Mouse (Mus musculus) kidney, postnatal 0 days (tissue): ENCODE results near the gene Pih1d1. TPM values are rescaled to one million over a fixed set of nuclear protein-coding genes. Genes with fewer than 3 reads are reported as not detected.

Experiments
- ATAC-seq: fragments of 200-750 bp; cut with Nextera tagmentation; replicated peaks from 2 replicates; pipeline ENCODE4 v1.8.0; 2017; ENCODE audit warnings: low read depth, moderate number of reproducible peaks, moderate TSS enrichment, moderate library complexity; ENCODE audit not compliant: low FRiP score
- DNase-seq: peaks from one replicate; pipeline ENCODE4 v3.0.0-alpha.2; 2016; ENCODE audit warnings: low spot score
- H3K27ac ChIP-seq: fragments of 300-500 bp; sonication (generic); 2 replicates; pipeline ENCODE4 v1.5.1; 2014; ENCODE audit warnings: mild to moderate bottlenecking
- H3K27me3 ChIP-seq: fragments of 300-500 bp; sonication (generic); 2 replicates; pipeline ENCODE4 v1.6.1; 2014; ENCODE audit warnings: low read length, mixed read lengths; ENCODE audit not compliant: insufficient read depth
- H3K36me3 ChIP-seq: fragments of 300-500 bp; sonication (generic); 2 replicates; pipeline ENCODE4 v1.6.1; 2014; ENCODE audit warnings: low read length, mixed read lengths; ENCODE audit not compliant: insufficient read depth
- H3K4me1 ChIP-seq: fragments of 300-500 bp; sonication (generic); replicated peaks from 2 replicates; pipeline ENCODE4 v1.6.1; 2014; ENCODE audit warnings: antibody characterized with exemption, low read length, mixed read lengths; ENCODE audit not compliant: insufficient read depth
- H3K4me2 ChIP-seq: fragments of 300-500 bp; sonication (generic); 2 replicates; pipeline ENCODE4 v1.6.1; 2014; ENCODE audit warnings: mild to moderate bottlenecking, low read length, moderate library complexity, mixed read lengths
- H3K4me3 ChIP-seq: fragments of 300-500 bp; sonication (generic); replicated peaks from 2 replicates; pipeline ENCODE4 v1.5.1; 2014; ENCODE audit warnings: low read depth, low read length
- H3K9ac ChIP-seq: fragments of 300-500 bp; sonication (generic); 2 replicates; pipeline ENCODE4 v1.6.1; 2014; ENCODE audit warnings: low read depth, low read length
- H3K9me3 ChIP-seq: fragments of 300-500 bp; sonication (generic); replicated peaks from 2 replicates; pipeline ENCODE4 v1.6.1; 2016; ENCODE audit warnings: low read length, inconsistent platforms, mixed read lengths
- CTCF ChIP-seq: IDR thresholded peaks from 2 replicates; pipeline ENCODE4 v1.5.1; 2016; ENCODE audit warnings: antibody characterized with exemption, low read depth, mild to moderate bottlenecking, moderate library complexity
- WGBS: fragments of 180-500 bp; shearing (Covaris S2); extraction: QIAGEN DNeasy Blood & Tissue Kit; methylation state at CpG from one replicate; pipeline ENCODE4 v1.1.7; 2014; 5-methylcytosine and 5-hydroxymethylcytosine counted together
- polyA plus RNA-seq: library from polyadenylated mRNA; unstranded; fragments of >200 nt; fragmentation: Nextera tagmentation; extraction: Ambion mirVana; gene quantifications from 2 replicates; pipeline ENCODE4 v1.2.1, GENCODE M21; 2015

Pih1d1 gene
- polyA plus RNA-seq, 1 experiment from 2014 or later, result 81.3 TPM

DNA sequence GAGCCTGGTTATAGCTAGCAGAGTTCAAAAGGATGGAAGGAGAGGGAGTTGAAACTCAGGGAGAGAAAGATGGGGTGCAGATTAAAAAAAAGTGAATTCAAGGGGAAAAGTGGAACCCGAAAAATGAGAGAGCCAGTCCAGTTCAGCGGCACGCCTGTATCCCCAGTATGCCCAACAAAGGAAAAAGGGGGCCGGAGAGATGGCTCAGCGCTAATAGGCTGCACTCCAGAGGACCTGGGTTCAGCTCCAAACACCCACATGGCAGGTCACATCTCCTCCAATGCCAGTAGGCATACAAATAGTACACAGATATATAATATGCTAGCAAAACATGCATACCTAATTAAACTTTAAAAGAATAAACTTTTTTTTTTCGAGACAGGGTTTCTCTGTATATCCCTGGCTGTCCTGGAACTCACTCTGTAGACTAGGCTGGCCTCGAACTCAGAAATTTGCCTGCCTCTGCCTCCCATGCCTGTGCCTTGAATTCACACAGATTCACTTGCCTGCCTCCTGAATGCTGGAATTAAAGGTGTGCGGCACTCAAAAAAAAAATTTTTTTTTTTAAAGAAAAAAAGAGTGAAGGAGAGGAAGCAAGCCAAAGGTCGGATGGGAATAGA, 9.0 kb downstream of the Pih1d1 start:
- 72% methylated on average over 9 of the region's 9 CpGs for WGBS
- Histone ChIP-seq H3K9ac (no peak overlapping the region), H3K27ac (no peak overlapping the region), H3K36me3 (0 out of 2 replicates have a peak, but pooled peaks cover 13% of the 10 kb centered on the region), H3K27me3 (peaks cover 39% of the 10 kb centered on the region), H3K4me1 (peaks cover 5% of the 10 kb centered on the region; the same call in 1 of the 2 replicates), H3K4me3 (no peak overlapping the region), H3K4me2 (peak overlapping the region; percentile 81; the same call in 1 of the 2 replicates), H3K9me3 (no peaks in the 10 kb centered on the region)
- ATAC-seq, result no peak
- TF ChIP-seq CTCF, result no peak
- DNase-seq, result no peak

DNA sequence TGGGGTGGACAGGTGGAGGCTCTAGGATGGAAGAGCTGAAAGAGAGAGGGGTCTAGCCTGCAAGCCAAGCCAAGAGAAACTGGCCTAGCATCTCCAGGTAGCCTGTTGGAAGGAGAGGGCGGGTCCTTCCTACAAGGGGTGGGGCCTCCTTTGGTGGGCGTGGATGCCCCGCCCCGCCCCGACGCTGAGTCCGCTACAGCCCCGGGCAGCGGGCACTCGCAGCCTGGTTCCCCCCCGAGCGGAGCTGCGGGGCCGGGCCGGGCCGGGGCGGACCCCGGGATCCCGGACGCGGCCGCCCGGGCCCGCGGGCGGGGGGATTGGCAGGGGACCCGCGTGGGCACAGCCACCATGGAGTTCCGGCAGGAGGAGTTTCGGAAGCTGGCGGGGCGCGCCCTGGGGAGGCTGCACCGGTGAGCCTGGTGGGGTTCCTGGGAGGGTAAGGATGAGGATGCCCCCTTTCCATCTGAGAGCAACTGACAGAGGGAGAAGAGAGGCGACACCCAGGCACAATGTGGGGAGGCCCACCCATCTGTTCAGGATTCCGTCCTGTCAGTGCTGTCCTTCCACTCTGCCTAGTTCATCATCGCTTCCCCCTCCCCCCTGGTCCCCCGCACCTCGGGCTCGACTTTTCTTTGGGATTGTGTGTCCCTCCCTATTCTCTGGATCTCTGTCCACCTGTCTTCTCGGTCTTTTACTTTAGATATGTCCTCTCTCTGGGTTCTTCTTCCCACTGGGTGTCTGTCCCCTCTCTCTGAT, 9.8 kb downstream of the Pih1d1 start, which contains the start of gene Slc17a7:
TSS of gene Slc17a7 (plus strand) at position 215 of the 756 bp plus-strand sequence.
- ATAC-seq (no peak), DNase-seq (peak; percentile 46)
- no peak for TF ChIP-seq CTCF
- peaks cover 5% of the 10 kb centered on the region; the same call in 1 of the 2 replicates for H3K4me1 ChIP-seq
- peak within 1 kb of the TSS; percentile 38 for H3K4me3 ChIP-seq
- H3K27me3 ChIP-seq, result peaks cover 45% of the 10 kb centered on the region
- under 1% methylated on average over 38 of the region's 41 CpGs for WGBS
- H3K36me3 ChIP-seq, result 0 out of 2 replicates have a peak, but pooled peaks cover 7% of the 10 kb centered on the region
- H3K27ac ChIP-seq, result no peak within 1 kb of the TSS
- H3K9me3 ChIP-seq, result no peaks in the 10 kb centered on the region
- peak within 1 kb of the TSS; percentile 81 for H3K4me2 ChIP-seq
- peak within 1 kb of the TSS; percentile 59 for H3K9ac ChIP-seq

DNA sequence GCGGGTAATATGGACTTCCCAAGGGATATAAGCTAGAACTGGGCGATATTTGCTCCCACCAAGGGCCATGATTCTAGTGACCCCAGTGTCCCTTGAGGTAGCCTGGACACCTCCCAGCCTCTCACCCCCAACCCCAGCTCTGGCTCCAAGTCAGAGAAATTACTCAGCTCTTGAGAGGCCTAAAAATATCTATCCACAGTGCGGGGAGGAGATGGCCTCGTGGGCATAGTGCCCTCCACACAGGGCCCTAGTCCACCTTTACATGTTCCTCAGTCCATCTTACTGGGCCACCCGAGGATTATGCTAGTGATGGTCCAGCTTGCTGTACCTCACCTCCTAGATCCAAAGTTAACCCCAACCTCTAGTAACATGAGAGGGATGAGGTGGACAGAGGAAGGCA, 10.7 kb downstream of the Pih1d1 start:
- Histone ChIP-seq H3K4me2 (no peak overlapping the region), H3K36me3 (0 out of 2 replicates have a peak, but pooled peaks cover 3% of the 10 kb centered on the region), H3K27me3 (peaks cover 54% of the 10 kb centered on the region), H3K4me1 (peaks cover 5% of the 10 kb centered on the region; the same call in 1 of the 2 replicates), H3K27ac (no peak overlapping the region), H3K9me3 (peaks cover 5% of the 10 kb centered on the region), H3K4me3 (no peak overlapping the region), H3K9ac (no peak overlapping the region)
- TF ChIP-seq CTCF, result no peak
- ATAC-seq (no peak), DNase-seq (no peak)
- WGBS, result 64% methylated on average over 5 of the region's 5 CpGs

DNA sequence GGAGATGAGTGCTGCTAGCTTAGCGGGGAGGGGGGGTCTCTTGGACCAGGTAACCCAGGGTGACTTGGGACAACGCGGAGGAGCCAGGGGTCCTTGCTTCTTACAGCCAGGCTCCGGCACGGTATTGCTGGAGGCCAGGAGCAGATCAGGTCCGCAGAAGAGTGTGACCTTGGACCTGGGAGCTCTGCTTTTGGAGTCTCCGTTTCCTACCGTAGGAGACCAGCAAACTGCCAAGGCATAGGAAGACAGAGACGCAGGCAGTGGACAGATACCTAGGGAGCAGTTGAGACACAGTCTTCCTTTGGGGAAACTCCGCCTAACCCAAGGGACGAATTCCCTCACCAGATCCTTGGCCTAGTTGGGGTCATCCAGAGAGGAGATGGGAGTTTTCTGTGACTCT, 11.6 kb downstream of the Pih1d1 start:
- Histone ChIP-seq H3K4me1 (peaks cover 5% of the 10 kb centered on the region; the same call in 1 of the 2 replicates), H3K27me3 (peaks cover 54% of the 10 kb centered on the region), H3K4me2 (no peak overlapping the region), H3K9me3 (peaks cover 10% of the 10 kb centered on the region), H3K36me3 (no peaks in the 10 kb centered on the region), H3K4me3 (no peak overlapping the region), H3K9ac (no peak overlapping the region), H3K27ac (no peak overlapping the region)
- no peak for DNase-seq
- 51% methylated on average over 11 of the region's 11 CpGs for WGBS
- TF ChIP-seq CTCF, result no peak
- no peak for ATAC-seq

DNA sequence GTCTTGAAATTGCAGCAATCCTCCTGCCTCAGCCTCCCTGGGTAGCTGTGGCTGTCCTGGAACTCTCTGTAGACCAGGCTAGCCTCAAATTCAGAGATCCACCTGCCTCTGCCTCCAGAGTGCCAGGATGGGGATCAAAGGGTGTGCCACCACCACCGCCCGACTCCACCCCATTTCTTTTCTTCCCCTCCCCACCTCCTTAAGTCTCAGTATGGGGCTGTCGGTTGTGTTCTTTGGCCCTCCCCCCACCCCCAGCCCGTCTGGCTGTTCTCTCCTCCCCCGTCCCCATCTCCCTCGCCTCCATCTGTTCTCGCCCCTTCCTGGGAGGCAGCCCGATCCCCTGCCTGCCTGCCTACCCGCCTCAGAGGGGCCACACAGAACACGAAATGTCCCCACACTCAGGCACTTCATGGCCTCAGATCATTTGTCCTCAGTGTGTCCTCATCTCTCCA, 12.9 kb downstream of the Pih1d1 start:
- no peaks in the 10 kb centered on the region for H3K36me3 ChIP-seq
- H3K27ac ChIP-seq, result no peak overlapping the region
- no peak for DNase-seq
- H3K27me3 ChIP-seq, result peaks cover 54% of the 10 kb centered on the region
- TF ChIP-seq CTCF, result no peak
- 26% methylated on average over 10 of the region's 10 CpGs for WGBS
- no peak overlapping the region for H3K4me2 ChIP-seq
- peaks cover 10% of the 10 kb centered on the region for H3K9me3 ChIP-seq
- no peak for ATAC-seq
- H3K9ac ChIP-seq, result no peak overlapping the region
- no peak overlapping the region for H3K4me3 ChIP-seq
- peaks cover 5% of the 10 kb centered on the region; the same call in 1 of the 2 replicates for H3K4me1 ChIP-seq

DNA sequence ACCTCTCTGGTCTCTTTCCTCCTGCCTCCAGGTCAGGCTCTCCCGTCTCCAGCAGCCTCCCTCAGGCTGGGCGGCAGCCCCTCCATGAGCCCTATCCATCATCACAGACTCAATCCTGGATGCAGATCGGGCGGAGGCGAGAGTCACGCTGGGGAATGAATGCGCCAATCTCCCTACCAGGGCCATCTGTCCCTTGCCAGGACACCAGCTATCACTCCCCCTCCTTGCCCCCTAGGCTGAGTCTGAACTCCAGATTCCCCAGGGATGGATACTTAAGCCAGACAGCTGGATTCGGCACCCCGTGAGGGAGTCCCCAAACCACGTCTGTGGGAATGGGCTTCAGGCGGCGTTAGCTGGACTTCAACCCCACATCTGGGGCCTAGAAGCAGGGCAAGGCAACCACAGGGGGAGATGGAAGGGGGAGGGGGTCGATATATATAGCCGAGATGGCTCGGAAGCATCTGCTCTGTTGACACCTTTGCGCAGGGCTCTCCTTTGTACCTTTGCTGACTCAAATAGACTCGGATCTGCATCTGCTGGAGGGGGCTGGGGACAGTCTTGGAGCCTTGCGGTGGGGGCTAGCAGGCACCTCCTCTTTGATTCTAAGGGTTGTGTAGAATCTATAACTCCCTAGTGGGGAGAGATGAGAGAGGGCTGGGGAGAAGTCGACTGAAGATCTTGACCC, 13.8 kb downstream of the Pih1d1 start:
- H3K27ac ChIP-seq, result no peak overlapping the region
- no peak overlapping the region for H3K4me2 ChIP-seq
- DNase-seq (no peak), ATAC-seq (no peak)
- no peak overlapping the region for H3K4me3 ChIP-seq
- H3K9me3 ChIP-seq, result peaks cover 10% of the 10 kb centered on the region
- H3K27me3 ChIP-seq, result peaks cover 51% of the 10 kb centered on the region
- peaks cover 5% of the 10 kb centered on the region; the same call in 1 of the 2 replicates for H3K4me1 ChIP-seq
- no peak for TF ChIP-seq CTCF
- 4% methylated on average over 19 of the region's 19 CpGs for WGBS
- H3K36me3 ChIP-seq, result no peaks in the 10 kb centered on the region
- no peak overlapping the region for H3K9ac ChIP-seq
